Mouse (Mus musculus): ENCODE results near the gene Optn.

Gene Optn

GRCm38 (mm10) chr2:5061133-5061708 lies 2.6 kb downstream of the Optn start:
- DNase-seq (ENCODE audit: low read depth, low spot score) = no peak

GRCm38 (mm10) chr2:5059997-5060396 lies 3.9 kb downstream of the Optn start:
- no peak for DNase-seq (ENCODE audit: low read depth, low spot score)

DNA sequence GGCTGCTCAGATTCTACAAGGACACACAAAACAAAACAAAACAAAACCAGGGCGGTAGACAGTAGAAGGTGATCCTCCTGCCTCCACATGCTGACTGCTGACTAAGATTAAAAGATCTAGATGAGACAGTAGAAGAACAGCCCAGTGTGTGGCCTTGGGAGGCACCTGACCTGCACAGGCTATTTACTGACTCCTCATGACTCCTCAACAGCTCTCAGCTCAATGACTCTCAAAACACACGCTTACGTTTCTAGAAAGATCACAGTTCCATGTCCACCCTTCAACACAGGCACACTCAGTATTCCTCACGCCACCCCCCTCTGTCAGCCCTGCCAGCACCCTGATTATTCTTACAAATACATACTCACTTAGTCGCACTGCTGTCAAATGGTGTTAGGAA lies 5.4 kb downstream of the Optn start:
- DNase-seq (ENCODE audit: low read depth, low spot score) = no peak

DNA sequence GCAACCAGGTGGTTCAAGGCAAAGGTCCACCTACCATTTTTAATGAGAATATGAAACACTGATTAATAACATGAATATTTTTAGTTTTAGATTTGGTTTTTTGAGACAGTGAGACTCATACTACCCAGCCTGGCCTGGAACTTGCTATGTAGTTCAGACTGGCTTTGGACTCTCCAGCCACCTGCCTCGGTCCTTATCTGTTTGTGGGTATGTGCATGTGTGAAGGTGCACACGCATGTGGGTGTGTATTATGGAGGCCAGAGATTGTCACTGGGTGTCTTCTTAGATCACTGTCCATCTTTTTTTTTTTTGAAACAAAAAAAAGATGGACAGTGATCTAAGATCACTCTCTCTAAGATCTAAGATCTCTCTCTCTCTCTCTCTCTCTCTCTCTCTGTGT lies 13.3 kb downstream of the Optn start:
- no peak for DNase-seq (ENCODE audit: low read depth, low spot score)

- DNase-seq (ENCODE audit: low read depth, low spot score) = no peak
These were observed 16.8 kb downstream of the Optn start for GRCm38 (mm10) chr2:5047016-5047415.

DNA sequence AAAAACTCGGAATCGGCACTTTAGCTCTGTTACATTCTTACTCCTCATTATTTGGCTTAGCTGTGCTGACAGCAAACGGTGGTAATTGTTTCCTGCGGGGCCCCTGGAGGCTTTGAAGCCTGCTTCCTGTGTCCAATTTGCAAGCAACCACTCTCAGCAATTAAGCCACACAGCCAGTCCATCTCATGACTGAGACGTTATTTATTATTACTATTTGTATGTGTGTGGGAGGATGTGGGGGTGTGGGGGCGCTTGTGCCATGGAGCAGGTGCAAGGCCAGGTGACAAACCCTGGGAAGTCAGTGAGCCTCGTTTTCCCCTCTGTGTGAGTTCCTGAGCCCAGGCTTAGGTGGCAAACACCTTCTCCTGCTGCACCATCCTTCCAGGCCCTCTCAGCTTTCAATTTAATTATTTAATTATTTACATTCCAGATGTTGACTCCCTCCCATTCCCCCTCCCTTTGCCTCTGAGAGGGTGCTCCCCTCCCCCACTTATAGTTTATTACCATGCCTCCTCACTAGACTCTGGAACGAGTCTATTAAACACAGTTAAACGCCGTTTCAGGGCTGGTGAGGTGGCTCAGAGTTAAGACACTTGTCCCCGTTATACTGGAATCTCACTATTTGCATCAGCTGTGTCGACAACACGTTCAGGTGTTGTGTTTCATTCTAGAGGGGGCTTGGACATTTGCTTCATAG lies 18.4 kb downstream of the Optn start:
- DNase-seq (ENCODE audit: low read depth, low spot score) = no peak

DNA sequence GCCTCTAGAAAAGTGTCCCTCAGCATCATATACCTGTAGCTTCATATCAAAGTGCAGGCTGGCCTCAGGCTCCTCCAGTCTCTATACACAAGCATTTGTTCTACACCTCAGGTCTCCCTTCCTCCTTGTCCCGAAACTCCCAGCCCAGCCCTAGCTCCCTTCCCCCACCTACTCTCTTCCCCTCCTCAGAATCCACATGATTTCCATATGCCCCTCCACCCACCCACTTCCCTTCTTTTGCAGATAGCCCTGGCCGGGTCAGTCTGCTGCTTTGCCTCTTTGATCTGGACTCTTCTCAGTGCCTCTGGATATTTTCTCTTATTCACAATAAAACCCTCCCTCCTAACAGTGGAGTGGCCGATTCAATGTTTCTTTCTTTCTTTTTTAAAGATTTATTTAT lies 19.5 kb downstream of the Optn start:
- DNase-seq (ENCODE audit: low read depth, low spot score) = no peak

GRCm38 (mm10) chr2:5043476-5043761 lies 20.4 kb downstream of the Optn start:
- DNase-seq (ENCODE audit: low read depth, low spot score) = no peak

- DNase-seq (ENCODE audit: low read depth, low spot score) = no peak
These were observed 21.0 kb downstream of the Optn start for GRCm38 (mm10) chr2:5042616-5043475.

- DNase-seq (ENCODE audit: low read depth, low spot score) = no peak
These were observed 22.0 kb downstream of the Optn start for GRCm38 (mm10) chr2:5041854-5042253.

GRCm38 (mm10) chr2:5040281-5041161 lies 23.3 kb downstream of the Optn start:
- DNase-seq (ENCODE audit: low read depth, low spot score) = no peak

- no peak for DNase-seq (ENCODE audit: low read depth, low spot score)
These were observed 24.3 kb downstream of the Optn start for GRCm38 (mm10) chr2:5039350-5040170.

- no peak for DNase-seq (ENCODE audit: low read depth, low spot score)
These were observed 25.5 kb downstream of the Optn start for GRCm38 (mm10) chr2:5038320-5038719.

DNA sequence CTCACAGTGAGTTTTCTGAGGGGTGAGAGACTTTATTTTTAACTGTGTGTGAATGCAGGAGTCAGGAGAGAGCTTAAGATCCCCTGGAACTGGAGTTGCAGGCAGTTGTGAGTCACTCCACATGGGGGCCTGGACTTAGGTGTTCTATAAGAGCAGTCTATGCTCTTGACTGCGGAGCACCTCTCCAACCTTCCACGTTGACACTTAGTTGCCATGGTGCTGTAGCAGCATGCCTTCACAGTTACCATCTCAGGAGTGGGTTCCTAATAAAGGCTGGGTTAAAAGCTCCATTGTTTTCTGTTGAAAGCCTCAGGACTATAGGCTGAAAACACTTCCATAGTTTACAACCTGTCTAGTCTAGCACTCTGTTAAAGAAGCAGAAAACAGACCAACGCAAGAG lies 26.5 kb downstream of the Optn start:
- no peak for DNase-seq (ENCODE audit: low read depth, low spot score)

DNA sequence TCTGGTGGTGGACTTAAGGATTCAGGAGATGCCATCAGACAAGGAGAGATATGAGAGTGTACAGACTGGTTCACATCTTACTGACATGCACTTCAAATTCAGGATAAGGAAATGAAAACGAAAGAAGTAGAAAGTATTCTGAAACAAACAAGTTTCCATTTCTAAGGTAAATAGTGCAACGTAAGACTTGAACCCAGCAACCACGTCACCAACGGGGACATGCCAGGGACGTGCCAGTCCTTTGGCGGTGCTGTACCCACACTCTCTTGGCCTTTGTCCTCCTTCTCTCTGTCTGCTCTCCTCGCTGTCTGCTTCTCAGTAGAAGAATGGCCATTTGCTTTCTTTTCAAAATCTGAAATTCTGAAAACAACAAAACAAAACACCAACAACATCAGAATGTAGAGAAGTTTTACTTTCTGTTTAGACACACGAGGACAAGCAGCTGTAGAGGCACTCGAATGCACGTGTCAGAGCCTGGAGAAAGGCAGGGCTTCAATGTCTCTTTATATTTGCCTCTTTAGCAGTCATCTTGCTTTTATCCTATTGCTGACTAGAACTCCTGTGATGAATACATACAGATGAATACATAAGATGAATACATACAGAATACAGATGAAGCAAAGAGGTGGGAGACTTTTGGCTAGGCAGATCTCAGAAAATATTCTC lies 27.3 kb downstream of the Optn start:
- DNase-seq (ENCODE audit: low read depth, low spot score) = no peak

- no peak for DNase-seq (ENCODE audit: low read depth, low spot score)
These were observed 28.6 kb downstream of the Optn start for GRCm38 (mm10) chr2:5035241-5035640.

DNA sequence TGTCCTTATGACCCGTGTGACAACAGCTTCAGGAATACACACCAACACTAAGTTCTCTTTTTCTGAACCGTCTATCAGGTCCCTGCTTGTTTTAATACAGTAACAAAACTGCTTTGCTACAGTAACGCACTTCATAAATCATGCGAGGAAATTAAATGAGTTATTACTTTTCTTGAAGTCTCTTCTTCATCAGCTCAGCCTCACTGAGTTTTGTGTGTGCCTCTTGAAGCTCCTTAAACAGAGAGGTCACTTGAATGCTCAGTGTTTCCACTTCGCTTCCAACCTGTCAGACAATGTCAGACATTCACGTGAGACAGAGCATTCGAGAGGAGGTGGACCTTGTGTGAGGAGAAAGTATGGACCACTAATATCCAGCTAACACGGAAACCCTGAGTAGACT lies 29.1 kb downstream of the Optn start:
- DNase-seq (ENCODE audit: low read depth, low spot score) = no peak

- no peak for DNase-seq (ENCODE audit: low read depth, low spot score)
These were observed 30.1 kb downstream of the Optn start for GRCm38 (mm10) chr2:5033546-5034420.

- no peak for DNase-seq (ENCODE audit: low read depth, low spot score)
These were observed 31.2 kb downstream of the Optn start for GRCm38 (mm10) chr2:5032665-5033064.

- no peak for DNase-seq (ENCODE audit: low read depth, low spot score)
These were observed 32.6 kb downstream of the Optn start for GRCm38 (mm10) chr2:5031215-5031614.

Measured in embryo, embryonic 11.5 days (tissue).